Mouse (Mus musculus): ENCODE results near the gene Trpc2. TPM values are rescaled to one million over a fixed set of nuclear protein-coding genes. Genes with fewer than 3 reads are reported as not detected.

Gene Trpc2
- polyA plus RNA-seq, 1 experiment: not detected

- TF ChIP-seq POLR2A (IDR thresholded peaks at IDR 0.05; ENCODE audit: control insufficient read depth, low read depth, low read length) (no peak), CTCF (IDR thresholded peaks at IDR 0.05; ENCODE audit: control insufficient read depth, insufficient read depth, insufficient replicate concordance, low read depth, low read length) (no peak)
- Histone ChIP-seq H3K4me3 (ENCODE audit: control insufficient read depth, low read depth, low read length) (peak overlapping the region; percentile 87), H3K27me3 (ENCODE audit: control insufficient read depth, insufficient read depth, low read length) (no peaks in the 10 kb centered on the region), H3K27ac (ENCODE audit: control insufficient read depth, insufficient read depth, low read depth, low read length) (no peak overlapping the region), H3K36me3 (ENCODE audit: control insufficient read depth, insufficient read depth, low read length) (no peaks in the 10 kb centered on the region), H3K4me1 (ENCODE audit: control insufficient read depth, insufficient read depth, low read length) (peaks cover 4% of the 10 kb centered on the region)
Measured at GRCm38 (mm10) chr7:102063891-102064290, 19.0 kb upstream of the Trpc2 start.

- Histone ChIP-seq H3K27ac (ENCODE audit: control insufficient read depth, insufficient read depth, low read depth, low read length) (peak overlapping the region; percentile 78), H3K36me3 (ENCODE audit: control insufficient read depth, insufficient read depth, low read length) (no peaks in the 10 kb centered on the region), H3K4me1 (ENCODE audit: control insufficient read depth, insufficient read depth, low read length) (peaks cover 4% of the 10 kb centered on the region), H3K27me3 (ENCODE audit: control insufficient read depth, insufficient read depth, low read length) (no peaks in the 10 kb centered on the region), H3K4me3 (ENCODE audit: control insufficient read depth, low read depth, low read length) (peak overlapping the region; percentile 87)
- TF ChIP-seq POLR2A (IDR thresholded peaks at IDR 0.05; ENCODE audit: control insufficient read depth, low read depth, low read length) (no peak), CTCF (IDR thresholded peaks at IDR 0.05; ENCODE audit: control insufficient read depth, insufficient read depth, insufficient replicate concordance, low read depth, low read length) (no peak)
Measured at GRCm38 (mm10) chr7:102064655-102065045, 18.3 kb upstream of the Trpc2 start.

GRCm38 (mm10) chr7:102065046-102065891 is 17.6 kb upstream of the Trpc2 start, which contains the start of the genes Rnf121, Xndc1 and Xntrpc:
TSS of gene Rnf121 (minus strand) at chr7:102065469.
TSS of gene Xndc1 (plus strand) at chr7:102065511.
TSS of gene Xntrpc (plus strand) at chr7:102065713.
- TF ChIP-seq CTCF (IDR thresholded peaks at IDR 0.05; ENCODE audit: control insufficient read depth, insufficient read depth, insufficient replicate concordance, low read depth, low read length) (no peak), POLR2A (IDR thresholded peaks at IDR 0.05; ENCODE audit: control insufficient read depth, low read depth, low read length) (peak; percentile 77)

GRCm38 (mm10) chr7:102066363-102066762 is 16.6 kb upstream of the Trpc2 start:
- H3K4me1 ChIP-seq (ENCODE audit: control insufficient read depth, insufficient read depth, low read length): peaks cover 4% of the 10 kb centered on the region
- TF ChIP-seq POLR2A (IDR thresholded peaks at IDR 0.05; ENCODE audit: control insufficient read depth, low read depth, low read length): no peak
- no peak for TF ChIP-seq CTCF (IDR thresholded peaks at IDR 0.05; ENCODE audit: control insufficient read depth, insufficient read depth, insufficient replicate concordance, low read depth, low read length)
- peak overlapping the region; percentile 76 for H3K4me3 ChIP-seq (ENCODE audit: control insufficient read depth, low read depth, low read length)
- H3K27me3 ChIP-seq (ENCODE audit: control insufficient read depth, insufficient read depth, low read length): no peaks in the 10 kb centered on the region
- H3K36me3 ChIP-seq (ENCODE audit: control insufficient read depth, insufficient read depth, low read length): no peaks in the 10 kb centered on the region
- 0 out of 2 replicates have a peak overlapping the region, but pooled peaks have one; percentile 29 for H3K27ac ChIP-seq (ENCODE audit: control insufficient read depth, insufficient read depth, low read depth, low read length)

More at GRCm38 (mm10) chr7:102065046-102065891, 17.6 kb upstream of the Trpc2 start, which contains the start of the genes Rnf121, Xndc1 and Xntrpc:
- Histone ChIP-seq H3K27me3 (ENCODE audit: control insufficient read depth, insufficient read depth, low read length) (no peaks in the 10 kb centered on the region), H3K36me3 (ENCODE audit: control insufficient read depth, insufficient read depth, low read length) (no peaks in the 10 kb centered on the region), H3K4me1 (ENCODE audit: control insufficient read depth, insufficient read depth, low read length) (peaks cover 4% of the 10 kb centered on the region), H3K27ac (ENCODE audit: control insufficient read depth, insufficient read depth, low read depth, low read length) (peak within 1 kb of the TSS; percentile 88), H3K4me3 (ENCODE audit: control insufficient read depth, low read depth, low read length) (peak within 1 kb of the TSS; percentile 87)

GRCm38 (mm10) chr7:102076714-102077296 is 6.1 kb upstream of the Trpc2 start:
- H3K4me1 ChIP-seq (ENCODE audit: control insufficient read depth, insufficient read depth, low read length): no peaks in the 10 kb centered on the region; the same call in 1 of the 2 replicates
- no peaks in the 10 kb centered on the region for H3K27me3 ChIP-seq (ENCODE audit: control insufficient read depth, insufficient read depth, low read length)
- H3K4me3 ChIP-seq (ENCODE audit: control insufficient read depth, low read depth, low read length): no peak overlapping the region
- no peak overlapping the region for H3K27ac ChIP-seq (ENCODE audit: control insufficient read depth, insufficient read depth, low read depth, low read length)
- no peak for TF ChIP-seq POLR2A (IDR thresholded peaks at IDR 0.05; ENCODE audit: control insufficient read depth, low read depth, low read length)
- TF ChIP-seq CTCF (IDR thresholded peaks at IDR 0.05; ENCODE audit: control insufficient read depth, insufficient read depth, insufficient replicate concordance, low read depth, low read length): peak; percentile 45; the same call in 1 of the 2 replicates
- peaks cover 10% of the 10 kb centered on the region for H3K36me3 ChIP-seq (ENCODE audit: control insufficient read depth, insufficient read depth, low read length)

- peaks cover 7% of the 10 kb centered on the region for H3K36me3 ChIP-seq (ENCODE audit: control insufficient read depth, insufficient read depth, low read length)
- no peak for TF ChIP-seq POLR2A (IDR thresholded peaks at IDR 0.05; ENCODE audit: control insufficient read depth, low read depth, low read length)
- no peak for TF ChIP-seq CTCF (IDR thresholded peaks at IDR 0.05; ENCODE audit: control insufficient read depth, insufficient read depth, insufficient replicate concordance, low read depth, low read length)
- H3K27ac ChIP-seq (ENCODE audit: control insufficient read depth, insufficient read depth, low read depth, low read length): no peak overlapping the region
Measured at GRCm38 (mm10) chr7:102078517-102078916, 4.4 kb upstream of the Trpc2 start.

GRCm38 (mm10) chr7:102080311-102080710 is 2.6 kb upstream of the Trpc2 start:
- H3K36me3 ChIP-seq (ENCODE audit: control insufficient read depth, insufficient read depth, low read length): peaks cover 5% of the 10 kb centered on the region
- TF ChIP-seq POLR2A (IDR thresholded peaks at IDR 0.05; ENCODE audit: control insufficient read depth, low read depth, low read length) (no peak), CTCF (IDR thresholded peaks at IDR 0.05; ENCODE audit: control insufficient read depth, insufficient read depth, insufficient replicate concordance, low read depth, low read length) (no peak)
- H3K27ac ChIP-seq (ENCODE audit: control insufficient read depth, insufficient read depth, low read depth, low read length): no peak overlapping the region
- no peak overlapping the region for H3K4me3 ChIP-seq (ENCODE audit: control insufficient read depth, low read depth, low read length)
- no peaks in the 10 kb centered on the region for H3K27me3 ChIP-seq (ENCODE audit: control insufficient read depth, insufficient read depth, low read length)
- H3K4me1 ChIP-seq (ENCODE audit: control insufficient read depth, insufficient read depth, low read length): no peaks in the 10 kb centered on the region; the same call in 1 of the 2 replicates

More at GRCm38 (mm10) chr7:102078517-102078916, 4.4 kb upstream of the Trpc2 start:
- Histone ChIP-seq H3K27me3 (ENCODE audit: control insufficient read depth, insufficient read depth, low read length) (no peaks in the 10 kb centered on the region), H3K4me1 (ENCODE audit: control insufficient read depth, insufficient read depth, low read length) (no peaks in the 10 kb centered on the region; the same call in 1 of the 2 replicates), H3K4me3 (ENCODE audit: control insufficient read depth, low read depth, low read length) (no peak overlapping the region)

Measured in testis, adult 2 months (tissue).